Mouse (Mus musculus) ovary, postnatal 14 days (tissue): ENCODE results near the gene Gm4177.
"Not testable (repeated sequence)": the region's sequence is repeated elsewhere in the genome, so short reads cannot be mapped to it uniquely, and the experiment has no call there.

Source experiments
- DNase-seq: peaks from one replicate; pipeline ENCODE4 v3.0.0; 2022; ENCODE audit warnings: low spot score

The Gm4177 gene

GRCm38 (mm10) chr7:21796628-21797027 is at the start of gene Gm4177:
Gm4177 (minus strand) TSS chr7:21796728.
- not testable (repeated sequence) for DNase-seq

- not testable (repeated sequence) for DNase-seq
These were observed 47.6 kb upstream of the Gm4177 start, which contains the start of gene Gm5725 for GRCm38 (mm10) chr7:21844167-21844566. Gm5725 (minus strand) TSS chr7:21844267.

- DNase-seq = not testable (repeated sequence)
These were observed 35.5 kb upstream of the Gm4177 start, which contains the start of gene Vmn1r135 for GRCm38 (mm10) chr7:21832051-21832450. Vmn1r135 (plus strand) TSS chr7:21832351.

GRCm38 (mm10) chr7:21761375-21761774 is 35.2 kb downstream of the Gm4177 start, which contains the start of gene Gm4175:
Gm4175 (minus strand) TSS chr7:21761475.
- not testable (repeated sequence) for DNase-seq
